In genomic region chr19:6062418-6062817, GRCm38 (mm10) we compare ENCODE assay signal across 7 mouse cellular contexts. TPM values are rescaled to one million over a fixed set of nuclear protein-coding genes. Genes with fewer than 3 reads are reported as not detected.
A peak's percentile ranks its signal among the peaks of the same experiment; 100 is the strongest.
DNase-seq lines count a peak whose midpoint lies in the region; ATAC-seq lines count a peak whose summit lies in the region.

No protein-coding gene starts in this region.

- H3K4me2 ChIP-seq in neural tube, embryonic 11.5 days (ENCODE audit: low read depth) = peak overlapping the region; percentile 100
- peak overlapping the region; percentile 100 for H3K4me2 ChIP-seq in forebrain, embryonic 14.5 days (ENCODE audit: low read length)
- H3K4me2 ChIP-seq in limb, embryonic 15.5 days = peak overlapping the region; percentile 94
- H3K4me2 ChIP-seq in stomach, embryonic 16.5 days (ENCODE audit: low read depth, low read length) = peak overlapping the region; percentile 100

- ATAC-seq in neural tube, embryonic 11.5 days (ENCODE audit: insufficient read depth, low FRiP score, low TSS enrichment) = no peak
- ATAC-seq in forebrain, embryonic 14.5 days = no peak
- ATAC-seq in limb, embryonic 15.5 days (ENCODE audit: insufficient number of reproducible peaks, low FRiP score, low TSS enrichment, low read depth) = no peak
- no peak for ATAC-seq in stomach, embryonic 16.5 days (ENCODE audit: insufficient read depth, low FRiP score)
- ATAC-seq in megakaryocyte-erythroid progenitor cell, adult 5-6 weeks (replicated peaks; ENCODE audit: low FRiP score, low TSS enrichment, poor library complexity, severe bottlenecking) = no peak

- no peaks in the 10 kb centered on the region for H3K27me3 ChIP-seq in neural tube, embryonic 11.5 days (ENCODE audit: control insufficient read depth, insufficient read depth, low read length)
- no peaks in the 10 kb centered on the region for H3K27me3 ChIP-seq in forebrain, embryonic 14.5 days (replicated peaks; ENCODE audit: control insufficient read depth, insufficient read depth, low read length)
- no peaks in the 10 kb centered on the region for H3K27me3 ChIP-seq in limb, embryonic 15.5 days
- H3K27me3 ChIP-seq in stomach, embryonic 16.5 days (ENCODE audit: control insufficient read depth, insufficient read depth, low read length) = no peaks in the 10 kb centered on the region

- DNase-seq in neural tube, embryonic 11.5 days (ENCODE audit: low spot score) = no peak
- no peak for DNase-seq in neural tube, embryonic 10.5 days (ENCODE audit: extremely low spot score, low spot score)
- no peak for DNase-seq in forebrain, embryonic 14.5 days (ENCODE audit: low spot score)
- no peak for DNase-seq in cerebellum, adult 11-12 months

- peaks cover 2% of the 10 kb centered on the region; the same call in 1 of the 2 replicates for H3K36me3 ChIP-seq in neural tube, embryonic 11.5 days (ENCODE audit: control insufficient read depth, insufficient read depth, low read length)
- peaks cover 15% of the 10 kb centered on the region; the same call in 1 of the 2 replicates for H3K36me3 ChIP-seq in forebrain, embryonic 14.5 days (ENCODE audit: control insufficient read depth, insufficient read depth, low read length)
- peaks cover 10% of the 10 kb centered on the region for H3K36me3 ChIP-seq in limb, embryonic 15.5 days
- 0 out of 2 replicates have a peak, but pooled peaks cover 4% of the 10 kb centered on the region for H3K36me3 ChIP-seq in stomach, embryonic 16.5 days (ENCODE audit: control insufficient read depth, insufficient read depth, low read length)

- peak overlapping the region; percentile 92 for H3K4me3 ChIP-seq in neural tube, embryonic 11.5 days (ENCODE audit: low read depth, low read length)
- H3K4me3 ChIP-seq in forebrain, embryonic 14.5 days (ENCODE audit: low read depth, low read length) = peak overlapping the region; percentile 82
- peak overlapping the region; percentile 85 for H3K4me3 ChIP-seq in limb, embryonic 15.5 days
- H3K4me3 ChIP-seq in stomach, embryonic 16.5 days (replicated peaks; ENCODE audit: low read length) = peak overlapping the region; percentile 92

- H3K9ac ChIP-seq in neural tube, embryonic 11.5 days (ENCODE audit: low read length) = peak overlapping the region; percentile 96
- peak overlapping the region; percentile 95; the same call in 1 of the 2 replicates for H3K9ac ChIP-seq in forebrain, embryonic 14.5 days (ENCODE audit: low read length)
- H3K9ac ChIP-seq in limb, embryonic 15.5 days = peak overlapping the region; percentile 86; the same call in 1 of the 2 replicates
- H3K9ac ChIP-seq in stomach, embryonic 16.5 days (ENCODE audit: low read length) = peak overlapping the region; percentile 98

- peaks cover 27% of the 10 kb centered on the region for H3K4me1 ChIP-seq in neural tube, embryonic 11.5 days (ENCODE audit: control insufficient read depth, insufficient read depth, low read length)
- peaks cover 23% of the 10 kb centered on the region for H3K4me1 ChIP-seq in forebrain, embryonic 14.5 days (ENCODE audit: control insufficient read depth, insufficient read depth, low read length)
- H3K4me1 ChIP-seq in limb, embryonic 15.5 days = peaks cover 39% of the 10 kb centered on the region
- H3K4me1 ChIP-seq in stomach, embryonic 16.5 days (ENCODE audit: control insufficient read depth, insufficient read depth, low read length) = peaks cover 34% of the 10 kb centered on the region

- no peaks in the 10 kb centered on the region for H3K9me3 ChIP-seq in neural tube, embryonic 11.5 days (ENCODE audit: control insufficient read depth, low read length)
- H3K9me3 ChIP-seq in forebrain, embryonic 14.5 days (replicated peaks; ENCODE audit: control insufficient read depth, low read length) = no peaks in the 10 kb centered on the region
- no peaks in the 10 kb centered on the region for H3K9me3 ChIP-seq in limb, embryonic 15.5 days
- H3K9me3 ChIP-seq in stomach, embryonic 16.5 days (replicated peaks; ENCODE audit: control insufficient read depth, low read length) = no peaks in the 10 kb centered on the region

- WGBS in neural tube, embryonic 11.5 days = 75% methylated on average over 5 of the region's 5 CpGs
- WGBS in forebrain, embryonic 14.5 days = 77% methylated on average over 5 of the region's 5 CpGs
- WGBS in limb, embryonic 15.5 days = 65% methylated on average over 5 of the region's 5 CpGs
- WGBS in stomach, embryonic 16.5 days = 42% methylated on average over 5 of the region's 5 CpGs

- H3K27ac ChIP-seq in neural tube, embryonic 11.5 days (ENCODE audit: low read depth, low read length) = no peak overlapping the region
- H3K27ac ChIP-seq in forebrain, embryonic 14.5 days (ENCODE audit: low read depth, low read length) = no peak overlapping the region
- H3K27ac ChIP-seq in limb, embryonic 15.5 days = peak overlapping the region; percentile 94
- H3K27ac ChIP-seq in stomach, embryonic 16.5 days (ENCODE audit: low read length) = no peak overlapping the region

RNA-seq across cellular contexts. Expression of gene Znhit2, which starts 1.4 kb away (rescaled TPM):
- 36.7 and 40.0 TPM in 2 replicates for polyA plus RNA-seq in neural tube, embryonic 11.5 days (2014; fragmentation: Nextera tagmentation; extraction: Ambion mirVana)
- 38.2 and 40.5 TPM in 2 replicates for polyA plus RNA-seq in forebrain, embryonic 14.5 days (2014; fragmentation: Nextera tagmentation; extraction: Ambion mirVana)
- polyA plus RNA-seq in limb, embryonic 15.5 days (2015; fragmentation: Nextera tagmentation; extraction: Ambion mirVana) = 33.0 and 33.6 TPM in 2 replicates
- 25.0 and 26.0 TPM in 2 replicates for polyA plus RNA-seq in stomach, embryonic 16.5 days (2015; fragmentation: Nextera tagmentation; extraction: Ambion mirVana)
- 11.5 and 16.7 TPM in 2 replicates for total RNA-seq in megakaryocyte-erythroid progenitor cell, adult 5-6 weeks (2014; fragmentation: Nextera tagmentation)
- 10.7 and 11.2 TPM in 2 replicates for total RNA-seq in megakaryocyte-erythroid progenitor cell, adult 5-6 weeks (2017)

RNA-seq across cellular contexts. Expression of gene Fau, which starts 4.8 kb away (rescaled TPM):
- 789 and 790 TPM in 2 replicates for polyA plus RNA-seq in neural tube, embryonic 11.5 days (2014; fragmentation: Nextera tagmentation; extraction: Ambion mirVana)
- 626 and 785 TPM in 2 replicates for polyA plus RNA-seq in forebrain, embryonic 14.5 days (2014; fragmentation: Nextera tagmentation; extraction: Ambion mirVana)
- polyA plus RNA-seq in limb, embryonic 15.5 days (2015; fragmentation: Nextera tagmentation; extraction: Ambion mirVana) = 723 and 835 TPM in 2 replicates
- polyA plus RNA-seq in stomach, embryonic 16.5 days (2015; fragmentation: Nextera tagmentation; extraction: Ambion mirVana) = 635 and 729 TPM in 2 replicates
- total RNA-seq in megakaryocyte-erythroid progenitor cell, adult 5-6 weeks (2014; fragmentation: Nextera tagmentation) = 2,866 and 2,996 TPM in 2 replicates
- 1,307 and 1,586 TPM in 2 replicates for total RNA-seq in megakaryocyte-erythroid progenitor cell, adult 5-6 weeks (2017)

RNA-seq across cellular contexts. Expression of gene Mrpl49, which starts 4.8 kb away (rescaled TPM):
- 81.9 and 84.8 TPM in 2 replicates for polyA plus RNA-seq in neural tube, embryonic 11.5 days (2014; fragmentation: Nextera tagmentation; extraction: Ambion mirVana)
- polyA plus RNA-seq in forebrain, embryonic 14.5 days (2014; fragmentation: Nextera tagmentation; extraction: Ambion mirVana) = 82.8 and 85.5 TPM in 2 replicates
- polyA plus RNA-seq in limb, embryonic 15.5 days (2015; fragmentation: Nextera tagmentation; extraction: Ambion mirVana) = 66.8 and 67.5 TPM in 2 replicates
- 63.2 and 65.9 TPM in 2 replicates for polyA plus RNA-seq in stomach, embryonic 16.5 days (2015; fragmentation: Nextera tagmentation; extraction: Ambion mirVana)
- 54.4 and 64.1 TPM in 2 replicates for total RNA-seq in megakaryocyte-erythroid progenitor cell, adult 5-6 weeks (2014; fragmentation: Nextera tagmentation)
- 33.6 and 41.0 TPM in 2 replicates for total RNA-seq in megakaryocyte-erythroid progenitor cell, adult 5-6 weeks (2017)

RNA-seq across cellular contexts. Expression of gene Tm7sf2, which starts 5.8 kb away (rescaled TPM):
- 39.6 and 42.9 TPM in 2 replicates for polyA plus RNA-seq in neural tube, embryonic 11.5 days (2014; fragmentation: Nextera tagmentation; extraction: Ambion mirVana)
- 32.6 and 35.6 TPM in 2 replicates for polyA plus RNA-seq in forebrain, embryonic 14.5 days (2014; fragmentation: Nextera tagmentation; extraction: Ambion mirVana)
- polyA plus RNA-seq in limb, embryonic 15.5 days (2015; fragmentation: Nextera tagmentation; extraction: Ambion mirVana) = 19.0 and 28.8 TPM in 2 replicates
- 25.5 and 29.1 TPM in 2 replicates for polyA plus RNA-seq in stomach, embryonic 16.5 days (2015; fragmentation: Nextera tagmentation; extraction: Ambion mirVana)
- 13.7 and 14.7 TPM in 2 replicates for total RNA-seq in megakaryocyte-erythroid progenitor cell, adult 5-6 weeks (2014; fragmentation: Nextera tagmentation)
- 3.6 and 4.8 TPM in 2 replicates for total RNA-seq in megakaryocyte-erythroid progenitor cell, adult 5-6 weeks (2017)

RNA-seq across cellular contexts. Expression of gene Vps51, which starts 14.6 kb away (rescaled TPM):
- 59.1 and 61.2 TPM in 2 replicates for polyA plus RNA-seq in neural tube, embryonic 11.5 days (2014; fragmentation: Nextera tagmentation; extraction: Ambion mirVana)
- polyA plus RNA-seq in forebrain, embryonic 14.5 days (2014; fragmentation: Nextera tagmentation; extraction: Ambion mirVana) = 59.5 and 73.9 TPM in 2 replicates
- polyA plus RNA-seq in limb, embryonic 15.5 days (2015; fragmentation: Nextera tagmentation; extraction: Ambion mirVana) = 64.4 and 72.6 TPM in 2 replicates
- polyA plus RNA-seq in stomach, embryonic 16.5 days (2015; fragmentation: Nextera tagmentation; extraction: Ambion mirVana) = 61.8 and 69.0 TPM in 2 replicates
- 45.2 and 61.4 TPM in 2 replicates for total RNA-seq in megakaryocyte-erythroid progenitor cell, adult 5-6 weeks (2014; fragmentation: Nextera tagmentation)
- total RNA-seq in megakaryocyte-erythroid progenitor cell, adult 5-6 weeks (2017) = 33.9 and 40.6 TPM in 2 replicates
